Mouse (Mus musculus): ENCODE measurements around the gene Gm14391. TPM values are rescaled to one million over a fixed set of nuclear protein-coding genes. Genes with fewer than 3 reads are reported as not detected.

Gm14391 gene
- 7.0 TPM for polyA plus RNA-seq (2017; shearing (Covaris generic))

GRCm38 (mm10) chr2:175206732-175207131 is at the start of gene Gm14391:
Gene Gm14391, minus strand, starts transcription at chr2:175206917.

GRCm38 (mm10) chr2:175175401-175176180 is 31.1 kb downstream of the Gm14391 start, which contains the start of gene Gm14443:
Gene Gm14443, minus strand, starts transcription at chr2:175175871.

GRCm38 (mm10) chr2:175141993-175142295 is 64.8 kb downstream of the Gm14391 start, which contains the start of gene Gm14399:
Gene Gm14399, minus strand, starts transcription at chr2:175142012.

Other genes starting within 250 kb of the Gm14391 start
- gene Gm14444, start 196.7 kb downstream of the Gm14391 start, polyA plus RNA-seq (2017; shearing (Covaris generic)): 0.51 TPM
- gene Gm14393, start 139.1 kb downstream of the Gm14391 start, polyA plus RNA-seq (2017; shearing (Covaris generic)): not detected
- 7.8 TPM for gene Gm14399, start 64.9 kb downstream of the Gm14391 start, polyA plus RNA-seq (2017; shearing (Covaris generic))
- gene Gm14443, start 31.0 kb downstream of the Gm14391 start, polyA plus RNA-seq (2017; shearing (Covaris generic)): 0.07 TPM
- gene Gm14440, start 68.2 kb upstream of the Gm14391 start, polyA plus RNA-seq (2017; shearing (Covaris generic)): 6.5 TPM
- 20.2 TPM for gene Gm4631, start 131.3 kb upstream of the Gm14391 start, polyA plus RNA-seq (2017; shearing (Covaris generic))
- 5.5 TPM for gene Zfp968, start 165.5 kb upstream of the Gm14391 start, polyA plus RNA-seq (2017; shearing (Covaris generic))
- gene Gm4724, start 228.9 kb upstream of the Gm14391 start, polyA plus RNA-seq (2017; shearing (Covaris generic)): 7.4 TPM